Mouse (Mus musculus) heart, postnatal 36 days (tissue): ENCODE measurements at regions not wholly inside any gene's neighbourhood (a gene's known extent, or its start where the extent isn't known, plus 50 kb on each side); places are given as distances from the start of the nearest gene placed in this dataset.
A peak's percentile ranks its signal among the peaks of the same experiment; 100 is the strongest.

Experiments used
- DNase-seq, 2 experiments: peaks; one replicate each; pipeline ENCODE4 v3.0.0; 2021 to 2022
- intact Hi-C: fragments of 180-260 bp; cut with DNase I; formaldehyde crosslinking; loops from one replicate; pipeline ENCODE4 v1.15.1; 2025

- intact Hi-C loops: no loop called here
- DNase-seq: no peak
Observed at GRCm38 (mm10) chr2:108584799-108585198, 695.7 kb upstream of the Kif18a start.

- intact Hi-C loops: no loop called here
- no peak for DNase-seq
Observed at GRCm38 (mm10) chr2:108593555-108593954, 687.0 kb upstream of the Kif18a start.

GRCm38 (mm10) chr2:108600346-108600745, 680.2 kb upstream of the Kif18a start:
- no peak for DNase-seq
- intact Hi-C loops: no loop called here

GRCm38 (mm10) chr2:108619580-108619979, 661.0 kb upstream of the Kif18a start:
- intact Hi-C loops: no loop called here
- DNase-seq: no peak

- DNase-seq: no peak
- intact Hi-C loops: no loop called here
Observed at GRCm38 (mm10) chr2:108622367-108623162, 658.0 kb upstream of the Kif18a start.

GRCm38 (mm10) chr2:108635644-108636043, 644.9 kb upstream of the Kif18a start:
- intact Hi-C loops: no loop called here
- DNase-seq: no peak

GRCm38 (mm10) chr2:108660697-108661388, 619.7 kb upstream of the Kif18a start:
- DNase-seq: no peak
- intact Hi-C loops: no loop called here

GRCm38 (mm10) chr2:108677777-108678380, 602.7 kb upstream of the Kif18a start:
- DNase-seq: no peak

GRCm38 (mm10) chr2:108681574-108681973, 599.0 kb upstream of the Kif18a start:
- no peak for DNase-seq
- intact Hi-C loops: no loop called here

More at GRCm38 (mm10) chr2:108677777-108678380, 602.7 kb upstream of the Kif18a start:
- intact Hi-C loops: no loop called here

- intact Hi-C loops: no loop called here
- DNase-seq: no peak
Observed at GRCm38 (mm10) chr2:108686019-108686743, 594.4 kb upstream of the Kif18a start.

GRCm38 (mm10) chr2:108690091-108690490, 590.4 kb upstream of the Kif18a start:
- intact Hi-C loops: loop anchor here (5.0 kb wide), 1 partner anchor 1002 kb away; no protein-coding TSS in a partner anchor
- peak; percentile 7 to 40 for DNase-seq

- DNase-seq: no peak
- intact Hi-C loops: loop anchor here (5.0 kb wide), 1 partner anchor 1001 kb away; no protein-coding TSS in a partner anchor
Observed at GRCm38 (mm10) chr2:108691156-108692007, 589.2 kb upstream of the Kif18a start.

GRCm38 (mm10) chr2:108701308-108701707, 579.2 kb upstream of the Kif18a start:
- intact Hi-C loops: no loop called here
- no peak for DNase-seq

GRCm38 (mm10) chr2:108707856-108708855, 572.4 kb upstream of the Kif18a start:
- no peak for DNase-seq
- intact Hi-C loops: no loop called here

- intact Hi-C loops: no loop called here
- no peak for DNase-seq
Observed at GRCm38 (mm10) chr2:108742079-108742478, 538.5 kb upstream of the Kif18a start.

GRCm38 (mm10) chr2:108743511-108743910, 537.0 kb upstream of the Kif18a start:
- no peak for DNase-seq
- intact Hi-C loops: no loop called here

GRCm38 (mm10) chr2:108744797-108745196, 535.7 kb upstream of the Kif18a start:
- DNase-seq: no peak
- intact Hi-C loops: no loop called here

GRCm38 (mm10) chr2:108753494-108754225, 526.9 kb upstream of the Kif18a start:
- DNase-seq: no peak
- intact Hi-C loops: no loop called here
